Mouse (Mus musculus) testis, adult 2 months (tissue): ENCODE measurements around the gene Ccdc63. TPM values are rescaled to one million over a fixed set of nuclear protein-coding genes. Genes with fewer than 3 reads are reported as not detected.

Experiments used
- H3K27ac ChIP-seq: fragments of 200-500 bp; 2 replicates; pipeline ENCODE4 v1.5.1; 2012; ENCODE audit warnings: low read depth, low read length; ENCODE audit not compliant: control insufficient read depth, insufficient read depth
- H3K27me3 ChIP-seq: fragments of 200-500 bp; 2 replicates; pipeline ENCODE4 v1.6.1; 2012; ENCODE audit warnings: mild to moderate bottlenecking, low read length, moderate library complexity; ENCODE audit not compliant: control insufficient read depth, insufficient read depth
- H3K36me3 ChIP-seq: fragments of 200-500 bp; 2 replicates; pipeline ENCODE4 v1.6.1; 2012; ENCODE audit warnings: mild to moderate bottlenecking, low read length; ENCODE audit not compliant: control insufficient read depth, insufficient read depth
- H3K4me1 ChIP-seq: fragments of 200-500 bp; 2 replicates; pipeline ENCODE4 v1.6.1; 2012; ENCODE audit warnings: low read length; ENCODE audit not compliant: control insufficient read depth, insufficient read depth
- H3K4me3 ChIP-seq: fragments of 200-500 bp; 2 replicates; pipeline ENCODE4 v1.5.1; 2012; ENCODE audit warnings: low read depth, mild to moderate bottlenecking, low read length, moderate library complexity, mixed read lengths; ENCODE audit not compliant: control insufficient read depth
- CTCF ChIP-seq: fragments of 200-500 bp; IDR thresholded peaks from 2 replicates; pipeline ENCODE4 v1.5.1; 2012; ENCODE audit warnings: low read depth, mild to moderate bottlenecking, inconsistent platforms, low read length, moderate library complexity; ENCODE audit not compliant: control insufficient read depth, insufficient read depth, insufficient replicate concordance
- POLR2A ChIP-seq: fragments of 200-500 bp; IDR thresholded peaks from 2 replicates; pipeline ENCODE4 v1.6.1; 2012; ENCODE audit warnings: low read depth, mild to moderate bottlenecking, inconsistent platforms, low read length, moderate library complexity; ENCODE audit not compliant: control insufficient read depth
- polyA plus RNA-seq: library from polyadenylated mRNA; depleted of rRNA; stranded (reverse); fragments of >200 nt; gene quantifications from 2 replicates; pipeline ENCODE4 v1.2.3, GENCODE M21; 2012; rRNA removed

The Ccdc63 gene
- polyA plus RNA-seq, 1 experiment = 288 TPM

DNA sequence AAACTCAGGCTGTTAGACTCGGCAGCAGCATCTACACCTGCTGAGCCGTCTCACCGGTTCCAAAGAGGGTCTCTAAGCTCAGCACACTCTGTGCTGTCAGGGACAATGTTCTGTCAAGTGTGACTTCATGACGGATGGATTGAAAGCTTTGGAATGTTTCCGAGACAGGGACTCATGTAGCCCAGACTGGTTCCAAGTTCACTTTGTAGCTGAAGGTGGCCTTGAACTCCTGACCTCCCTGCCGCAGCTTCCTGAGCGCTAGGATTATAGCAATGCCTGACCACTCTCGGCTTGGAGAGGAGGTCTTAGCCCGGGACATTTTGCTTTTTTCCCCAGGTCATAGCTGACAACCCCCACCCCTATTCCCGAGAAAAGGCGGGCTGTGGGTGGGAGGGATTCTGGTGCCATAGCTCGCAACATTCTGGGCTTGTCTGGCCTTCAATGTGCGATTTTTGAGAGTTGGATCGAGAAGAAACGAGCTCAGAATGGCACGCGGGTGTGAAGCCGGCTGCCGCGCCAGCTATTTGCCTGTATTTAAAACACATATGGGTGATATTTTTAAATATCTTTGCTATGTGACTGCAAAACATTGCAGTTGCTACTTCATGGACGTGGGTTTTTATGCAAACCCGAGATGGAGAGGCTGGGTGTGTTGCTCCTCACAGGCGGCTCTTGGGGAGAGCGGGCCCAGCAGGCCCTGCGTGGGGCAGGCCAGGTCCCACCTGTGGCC, 77.3 kb downstream of the Ccdc63 start:
- Histone ChIP-seq H3K4me1 (peaks cover 26% of the 10 kb centered on the region), H3K27ac (peak overlapping the region; percentile 33; the same call in 1 of the 2 replicates), H3K36me3 (no peaks in the 10 kb centered on the region), H3K4me3 (peak overlapping the region; percentile 69), H3K27me3 (no peaks in the 10 kb centered on the region)
- no peak for TF ChIP-seq CTCF

DNA sequence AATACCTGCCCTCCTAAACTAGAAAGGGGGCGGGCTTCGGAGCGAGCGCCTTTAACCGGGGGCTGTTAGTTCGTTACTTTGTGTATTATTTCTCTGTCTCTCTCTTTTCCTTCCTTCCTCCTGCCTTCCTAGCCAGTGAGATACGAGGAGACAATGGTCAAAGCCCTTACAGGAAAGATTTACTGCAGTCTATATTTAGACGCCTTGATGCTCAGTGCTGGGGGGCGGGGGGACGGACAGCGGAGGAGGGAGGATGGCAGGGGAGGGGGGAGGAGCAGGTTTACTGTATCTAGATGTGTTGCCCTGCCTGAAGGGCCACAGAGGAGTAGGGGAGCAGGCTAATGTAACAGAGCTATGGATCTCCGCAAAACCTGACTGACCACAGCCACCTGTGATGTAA, 78.1 kb downstream of the Ccdc63 start:
- H3K27me3 ChIP-seq = no peaks in the 10 kb centered on the region
- no peak for TF ChIP-seq CTCF
- TF ChIP-seq POLR2A = no peak; the same call in 1 of the 2 replicates
- no peak overlapping the region; the same call in 1 of the 2 replicates for H3K27ac ChIP-seq
- peaks cover 24% of the 10 kb centered on the region for H3K4me1 ChIP-seq
- H3K36me3 ChIP-seq = no peaks in the 10 kb centered on the region
- H3K4me3 ChIP-seq = peak overlapping the region; percentile 47

DNA sequence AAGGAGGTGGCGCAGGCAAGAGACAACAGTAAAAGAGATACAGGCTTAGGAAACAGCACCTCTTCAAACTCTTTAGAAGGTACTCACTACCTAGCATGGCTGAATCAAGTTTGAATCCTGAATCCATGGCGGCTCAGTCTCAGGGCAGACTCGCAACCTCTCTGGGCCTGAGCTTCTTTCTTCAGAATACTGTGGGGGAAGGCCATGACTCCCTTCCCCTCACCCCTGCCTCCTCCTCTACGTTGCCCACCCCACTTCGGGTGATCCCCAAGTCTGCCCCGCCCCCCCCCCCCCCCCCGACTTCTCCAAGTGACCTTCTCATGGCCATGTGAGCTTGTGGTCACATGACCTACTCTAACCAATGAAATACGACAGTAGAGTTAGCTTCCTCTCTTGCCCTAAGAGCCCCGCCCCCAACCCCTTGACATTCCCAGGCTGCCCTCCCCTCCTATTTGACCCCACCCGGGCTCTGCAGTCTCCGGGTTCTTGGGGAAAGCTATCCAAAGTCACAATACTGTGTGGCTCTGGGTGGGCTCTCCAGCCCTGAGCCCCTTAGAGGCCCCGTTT, 79.8 kb downstream of the Ccdc63 start:
- no peaks in the 10 kb centered on the region for H3K36me3 ChIP-seq
- peaks cover 24% of the 10 kb centered on the region for H3K4me1 ChIP-seq
- no peak for TF ChIP-seq CTCF
- TF ChIP-seq POLR2A = no peak
- no peak overlapping the region for H3K4me3 ChIP-seq
- H3K27me3 ChIP-seq = no peaks in the 10 kb centered on the region
- H3K27ac ChIP-seq = no peak overlapping the region

DNA sequence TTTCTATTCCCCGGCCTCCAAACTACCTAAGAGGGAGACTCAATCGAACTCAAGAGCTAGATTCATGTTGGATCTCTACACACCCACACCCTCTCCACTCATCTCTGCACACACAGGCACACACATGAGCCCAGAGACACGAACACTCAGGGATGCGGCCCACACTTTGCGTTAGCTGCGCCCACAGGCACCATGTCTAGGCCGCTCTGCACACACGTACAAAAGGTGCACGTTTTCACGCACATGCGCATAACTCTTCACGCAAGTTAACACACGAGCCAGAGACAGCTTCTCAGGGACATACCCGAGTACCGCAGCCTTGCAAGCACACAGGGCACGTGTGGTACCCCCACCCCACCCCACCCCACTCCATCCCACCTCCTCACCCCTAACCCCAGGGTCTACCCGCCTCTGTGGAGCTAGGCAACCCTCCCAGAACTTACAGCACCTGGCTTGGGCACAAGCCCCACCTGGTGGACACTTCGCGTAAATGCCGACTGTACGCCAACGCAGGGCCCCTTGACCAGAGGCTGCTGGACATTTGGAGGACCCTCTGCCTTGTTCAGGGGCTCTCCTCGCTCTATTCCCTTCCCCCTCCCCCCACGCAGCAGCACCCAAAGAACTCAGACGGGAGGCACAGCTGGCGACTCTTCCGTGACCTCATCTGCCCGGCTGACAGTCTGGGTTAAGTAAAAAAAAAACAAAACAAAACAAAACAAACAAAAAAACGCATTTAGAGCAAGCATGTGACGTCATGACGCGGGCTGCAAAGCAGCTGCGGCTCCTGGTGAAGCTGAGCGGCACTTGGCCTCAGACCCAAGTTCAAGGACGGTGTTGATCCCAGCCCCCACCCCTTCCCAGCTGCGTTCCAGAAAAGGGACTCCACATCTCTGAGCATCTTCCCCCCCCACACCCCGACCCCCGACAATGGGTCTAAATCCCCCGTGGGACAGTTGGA, 81.3 kb downstream of the Ccdc63 start:
- Histone ChIP-seq H3K27ac (no peak overlapping the region), H3K4me3 (peak overlapping the region; percentile 62), H3K36me3 (no peaks in the 10 kb centered on the region), H3K27me3 (no peaks in the 10 kb centered on the region), H3K4me1 (peaks cover 24% of the 10 kb centered on the region)
- peak; percentile 85 for TF ChIP-seq CTCF
- no peak for TF ChIP-seq POLR2A

Other genes starting within 250 kb of the Ccdc63 start
- 7.5 and 9.1 TPM in 2 replicates for gene Cux2, start 90.7 kb downstream of the Ccdc63 start, polyA plus RNA-seq
- gene Myl2, start 39.9 kb downstream of the Ccdc63 start, polyA plus RNA-seq = 1.4 and 1.5 TPM in 2 replicates
- 524 and 547 TPM in 2 replicates for gene Ppp1cc, start 17.5 kb upstream of the Ccdc63 start, polyA plus RNA-seq
- gene Hvcn1, start 66.0 kb upstream of the Ccdc63 start, polyA plus RNA-seq = 0.93 and 0.99 TPM in 2 replicates
- 59.8 and 63.3 TPM in 2 replicates for gene Tctn1, start 123.6 kb upstream of the Ccdc63 start, polyA plus RNA-seq
- 47.8 and 48.0 TPM in 2 replicates for gene Pptc7, start 143.5 kb upstream of the Ccdc63 start, polyA plus RNA-seq
- gene Rad9b, start 213.4 kb upstream of the Ccdc63 start, polyA plus RNA-seq = 23.1 and 28.0 TPM in 2 replicates
- gene Vps29, start 213.5 kb upstream of the Ccdc63 start, polyA plus RNA-seq = 51.0 and 57.4 TPM in 2 replicates
- gene Gpn3, start 231.1 kb upstream of the Ccdc63 start, polyA plus RNA-seq = 27.6 and 27.8 TPM in 2 replicates
- gene Fam216a, start 231.5 kb upstream of the Ccdc63 start, polyA plus RNA-seq = 171 and 178 TPM in 2 replicates